Mouse (Mus musculus) T-cell, adult 2 months (primary cell): ENCODE data around the gene Pdzd2.

Experiments used
- DNase-seq: peaks from one replicate; pipeline ENCODE4 v3.0.0; 2022; ENCODE audit warnings: low spot score

The Pdzd2 gene

GRCm38 (mm10) chr15:12533254-12533653 is 206.5 kb downstream of the Pdzd2 start:
- no peak for DNase-seq

GRCm38 (mm10) chr15:12532568-12532967 is 207.2 kb downstream of the Pdzd2 start:
- no peak for DNase-seq

GRCm38 (mm10) chr15:12522810-12523209 is 216.9 kb downstream of the Pdzd2 start:
- no peak for DNase-seq

- no peak for DNase-seq
Observed at GRCm38 (mm10) chr15:12520292-12520691, 219.4 kb downstream of the Pdzd2 start.

GRCm38 (mm10) chr15:12518370-12518973 is 221.3 kb downstream of the Pdzd2 start:
- DNase-seq: no peak

- no peak for DNase-seq
Observed at GRCm38 (mm10) chr15:12517314-12517813, 222.4 kb downstream of the Pdzd2 start.

- DNase-seq: no peak
Observed at GRCm38 (mm10) chr15:12515272-12515844, 224.4 kb downstream of the Pdzd2 start.

- no peak for DNase-seq
Observed at GRCm38 (mm10) chr15:12513526-12513925, 226.2 kb downstream of the Pdzd2 start.

GRCm38 (mm10) chr15:12508765-12509377 is 230.9 kb downstream of the Pdzd2 start:
- no peak for DNase-seq

- DNase-seq: no peak
Observed at GRCm38 (mm10) chr15:12507523-12507922, 232.2 kb downstream of the Pdzd2 start.

GRCm38 (mm10) chr15:12506514-12506913 is 233.2 kb downstream of the Pdzd2 start:
- DNase-seq: no peak

- DNase-seq: no peak
Observed at GRCm38 (mm10) chr15:12506085-12506484, 233.6 kb downstream of the Pdzd2 start.

- DNase-seq: no peak
Observed at GRCm38 (mm10) chr15:12505556-12505955, 234.2 kb downstream of the Pdzd2 start.

- DNase-seq: no peak
Observed at GRCm38 (mm10) chr15:12503907-12504306, 235.8 kb downstream of the Pdzd2 start.

- no peak for DNase-seq
Observed at GRCm38 (mm10) chr15:12501924-12502548, 237.7 kb downstream of the Pdzd2 start.

- DNase-seq: no peak
Observed at GRCm38 (mm10) chr15:12500674-12501073, 239.1 kb downstream of the Pdzd2 start.

- no peak for DNase-seq
Observed at GRCm38 (mm10) chr15:12494084-12494483, 245.6 kb downstream of the Pdzd2 start.

- no peak for DNase-seq
Observed at GRCm38 (mm10) chr15:12493258-12493657, 246.5 kb downstream of the Pdzd2 start.

GRCm38 (mm10) chr15:12490969-12491368 is 248.8 kb downstream of the Pdzd2 start:
- DNase-seq: no peak

- DNase-seq: no peak
Observed at GRCm38 (mm10) chr15:12490527-12490926, 249.2 kb downstream of the Pdzd2 start.

GRCm38 (mm10) chr15:12488316-12488715 is 251.4 kb downstream of the Pdzd2 start:
- DNase-seq: no peak

GRCm38 (mm10) chr15:12481261-12481660 is 258.5 kb downstream of the Pdzd2 start:
- DNase-seq: no peak

- no peak for DNase-seq
Observed at GRCm38 (mm10) chr15:12480369-12480768, 259.4 kb downstream of the Pdzd2 start.
